Mouse (Mus musculus) cerebellum, postnatal 10 days (tissue): ENCODE results near the gene Tex9.
A peak's percentile ranks its signal among the peaks of the same experiment; 100 is the strongest.
"Not testable (repeated sequence)": the region's sequence is repeated elsewhere in the genome, so short reads cannot be mapped to it uniquely, and the experiment has no call there.

Experiments used
- DNase-seq, 2 experiments: peaks; one replicate each; pipeline ENCODE4 v3.0.0; 2021; ENCODE audit warnings: mixed read lengths in 2 of 2

The Tex9 gene

GRCm38 (mm10) chr9:72437822-72438701 lies 54.0 kb downstream of the Tex9 start, which contains the start of gene Mns1:
Gene Mns1, plus strand, starts transcription at chr9:72438011.
- DNase-seq = peak; percentile 97

- peak; percentile 34 to 42 for DNase-seq
Observed at GRCm38 (mm10) chr9:72434876-72435275, 57.1 kb downstream of the Tex9 start.

- DNase-seq = no peak
Observed at GRCm38 (mm10) chr9:72427861-72428260, 64.2 kb downstream of the Tex9 start.

GRCm38 (mm10) chr9:72425300-72425850 lies 66.6 kb downstream of the Tex9 start:
- no peak for DNase-seq

- no peak for DNase-seq
Observed at GRCm38 (mm10) chr9:72422753-72423152, 69.3 kb downstream of the Tex9 start.

GRCm38 (mm10) chr9:72422284-72422683 lies 69.7 kb downstream of the Tex9 start:
- no peak for DNase-seq

- DNase-seq = no peak
Observed at GRCm38 (mm10) chr9:72420490-72420889, 71.5 kb downstream of the Tex9 start.

GRCm38 (mm10) chr9:72418443-72418842 lies 73.6 kb downstream of the Tex9 start:
- DNase-seq = no peak

GRCm38 (mm10) chr9:72411746-72412145 lies 80.3 kb downstream of the Tex9 start:
- DNase-seq = peak; percentile 36 to 50

- no peak for DNase-seq
Observed at GRCm38 (mm10) chr9:72409381-72410225, 82.4 kb downstream of the Tex9 start.

- DNase-seq = peak; percentile 94 to 95
Observed at GRCm38 (mm10) chr9:72408131-72408586, 83.9 kb downstream of the Tex9 start.

- DNase-seq = no peak
Observed at GRCm38 (mm10) chr9:72405882-72406638, 86.0 kb downstream of the Tex9 start.

GRCm38 (mm10) chr9:72404934-72405333 lies 87.1 kb downstream of the Tex9 start:
- DNase-seq = no peak

- DNase-seq = no peak
Observed at GRCm38 (mm10) chr9:72404446-72404845, 87.6 kb downstream of the Tex9 start.

- DNase-seq = no peak
Observed at GRCm38 (mm10) chr9:72403421-72403820, 88.6 kb downstream of the Tex9 start.

GRCm38 (mm10) chr9:72401769-72402168 lies 90.2 kb downstream of the Tex9 start:
- DNase-seq = not testable (repeated sequence)
